Mouse (Mus musculus): ENCODE results near the gene Gm2a. TPM values are rescaled to one million over a fixed set of nuclear protein-coding genes. Genes with fewer than 3 reads are reported as not detected.

The Gm2a gene
- total RNA-seq, 1 experiment, result 11.7 TPM

DNA sequence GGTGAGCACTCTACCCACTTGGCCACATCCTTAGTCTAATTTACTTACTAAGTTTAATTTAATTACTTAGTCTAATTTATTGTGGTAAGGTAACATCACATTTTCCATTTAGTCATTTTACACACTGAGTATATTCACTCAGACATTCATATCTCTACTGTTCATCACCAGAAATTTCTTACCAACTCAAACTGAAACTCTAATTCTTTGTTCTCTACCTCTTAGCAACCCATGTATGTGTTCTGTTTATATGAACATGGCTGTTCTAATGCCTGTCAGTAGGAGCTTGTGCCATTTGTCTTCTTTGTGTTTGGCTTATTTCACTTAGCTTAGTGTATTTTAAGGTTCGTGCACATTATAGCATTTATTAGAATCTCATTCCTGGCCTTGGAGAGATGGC, 34.0 kb downstream of the Gm2a start:
- TF ChIP-seq ZNF384 (IDR thresholded peaks at IDR 0.05; ENCODE audit: low read depth, low read length) (no peak), HCFC1 (IDR thresholded peaks at IDR 0.05; ENCODE audit: borderline replicate concordance, insufficient read depth, low read length) (no peak), MAFK (IDR thresholded peaks at IDR 0.05; ENCODE audit: insufficient read depth, low read depth, low read length) (no peak), ZC3H11A (IDR thresholded peaks at IDR 0.05; ENCODE audit: borderline replicate concordance, low read depth, low read length) (no peak), CHD2 (IDR thresholded peaks at IDR 0.05; ENCODE audit: low read depth, low read length) (no peak)
- H3K27ac ChIP-seq (ENCODE audit: insufficient read depth, low read depth, low read length, poor library complexity, severe bottlenecking), result no peak overlapping the region
- no peak for DNase-seq (ENCODE audit: low read depth, low spot score)
- no peak overlapping the region for H3K4me3 ChIP-seq (ENCODE audit: insufficient read depth in 1 of 2, low read depth in 1 of 2, low read length in 2 of 2, poor library complexity in 1 of 2, severe bottlenecking in 1 of 2)
- H3K9me3 ChIP-seq (ENCODE audit: control insufficient read depth, insufficient read depth, low read depth, low read length), result no peaks in the 10 kb centered on the region
- peaks cover 14 to 22% of the 10 kb centered on the region in 2 experiments for H3K4me1 ChIP-seq (ENCODE audit: control insufficient read depth in 2 of 2, insufficient read depth in 2 of 2, low read length in 2 of 2, poor library complexity in 1 of 2)
- H3K9ac ChIP-seq (ENCODE audit: insufficient read depth, low read depth, low read length, poor library complexity, severe bottlenecking), result no peak overlapping the region
- H3K36me3 ChIP-seq (ENCODE audit: control insufficient read depth, insufficient read depth, low read length, poor library complexity, severe bottlenecking), result no peaks in the 10 kb centered on the region
- in situ Hi-C loops (cut with MboI; ENCODE audit: low sequenced_read_pairs in 2 of 2, unreplicated experiment in 2 of 2), result no loop called here

DNA sequence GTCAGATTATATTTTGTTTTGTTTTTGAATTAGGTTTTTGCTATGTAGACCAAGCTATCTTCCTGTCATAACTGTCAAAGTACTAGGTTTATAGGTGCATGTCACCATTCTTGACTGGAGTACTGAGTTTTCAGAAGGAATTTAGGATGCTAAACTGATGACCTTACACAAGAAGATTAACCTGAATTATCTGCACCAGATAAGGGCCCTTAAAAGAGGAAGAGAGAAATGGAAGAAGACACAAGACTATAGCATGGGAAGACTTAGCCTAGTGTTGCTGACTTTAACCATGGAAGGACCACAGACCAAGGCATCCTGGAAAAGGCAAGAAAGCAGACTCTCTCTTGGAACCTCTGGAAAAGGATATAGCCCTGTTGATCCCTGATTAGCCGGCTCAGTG, 35.3 kb downstream of the Gm2a start:
- in situ Hi-C loops (cut with MboI; ENCODE audit: low sequenced_read_pairs in 2 of 2, unreplicated experiment in 2 of 2), result no loop called here

DNA sequence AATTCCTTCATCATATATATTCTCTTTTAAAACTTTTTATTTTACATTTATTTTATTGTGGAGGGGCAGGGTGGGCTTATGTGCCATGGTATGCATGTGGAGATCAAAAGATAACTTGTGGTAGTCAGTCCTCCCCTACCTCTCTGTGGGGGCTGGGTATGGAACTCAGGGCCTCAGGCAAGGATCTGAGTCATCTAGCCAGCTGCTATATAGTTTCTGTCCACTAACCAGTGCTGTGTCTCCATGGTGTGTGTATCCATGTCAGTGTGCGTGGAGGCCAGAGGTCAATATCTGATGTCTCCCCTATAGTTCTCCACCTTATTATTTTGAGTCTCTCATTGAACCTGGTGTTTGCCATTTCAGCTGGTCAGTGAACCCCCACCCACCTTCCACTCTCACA, 36.5 kb downstream of the Gm2a start:
- no peaks in the 10 kb centered on the region for H3K9me3 ChIP-seq (ENCODE audit: control insufficient read depth, insufficient read depth, low read depth, low read length)
- in situ Hi-C loops (cut with MboI; ENCODE audit: low sequenced_read_pairs in 2 of 2, unreplicated experiment in 2 of 2), result no loop called here
- no peaks in the 10 kb centered on the region for H3K36me3 ChIP-seq (ENCODE audit: control insufficient read depth, insufficient read depth, low read length, poor library complexity, severe bottlenecking)
- H3K4me1 ChIP-seq (ENCODE audit: control insufficient read depth in 2 of 2, insufficient read depth in 2 of 2, low read length in 2 of 2, poor library complexity in 1 of 2), result peaks cover 14 to 23% of the 10 kb centered on the region in 2 experiments
- no peak for DNase-seq (ENCODE audit: low read depth, low spot score)
- TF ChIP-seq ZNF384 (IDR thresholded peaks at IDR 0.05; ENCODE audit: low read depth, low read length) (no peak), HCFC1 (IDR thresholded peaks at IDR 0.05; ENCODE audit: borderline replicate concordance, insufficient read depth, low read length) (no peak), CHD2 (IDR thresholded peaks at IDR 0.05; ENCODE audit: low read depth, low read length) (no peak), MAFK (IDR thresholded peaks at IDR 0.05; ENCODE audit: insufficient read depth, low read depth, low read length) (no peak), ZC3H11A (IDR thresholded peaks at IDR 0.05; ENCODE audit: borderline replicate concordance, low read depth, low read length) (no peak)
- H3K4me3 ChIP-seq (ENCODE audit: insufficient read depth in 1 of 2, low read depth in 1 of 2, low read length in 2 of 2, poor library complexity in 1 of 2, severe bottlenecking in 1 of 2), result no peak overlapping the region
- H3K9ac ChIP-seq (ENCODE audit: insufficient read depth, low read depth, low read length, poor library complexity, severe bottlenecking), result no peak overlapping the region
- no peak overlapping the region for H3K27ac ChIP-seq (ENCODE audit: insufficient read depth, low read depth, low read length, poor library complexity, severe bottlenecking)

More for the DNA sequence above, 35.3 kb downstream of the Gm2a start:
- Histone ChIP-seq H3K9ac (ENCODE audit: insufficient read depth, low read depth, low read length, poor library complexity, severe bottlenecking) (no peak overlapping the region), H3K4me1 (ENCODE audit: control insufficient read depth in 2 of 2, insufficient read depth in 2 of 2, low read length in 2 of 2, poor library complexity in 1 of 2) (peaks cover 14 to 25% of the 10 kb centered on the region in 2 experiments), H3K9me3 (ENCODE audit: control insufficient read depth, insufficient read depth, low read depth, low read length) (no peaks in the 10 kb centered on the region), H3K36me3 (ENCODE audit: control insufficient read depth, insufficient read depth, low read length, poor library complexity, severe bottlenecking) (no peaks in the 10 kb centered on the region), H3K4me3 (ENCODE audit: insufficient read depth in 1 of 2, low read depth in 1 of 2, low read length in 2 of 2, poor library complexity in 1 of 2, severe bottlenecking in 1 of 2) (no peak overlapping the region), H3K27ac (ENCODE audit: insufficient read depth, low read depth, low read length, poor library complexity, severe bottlenecking) (no peak overlapping the region)
- no peak for DNase-seq (ENCODE audit: low read depth, low spot score)
- no peak for TF ChIP-seq CHD2 (IDR thresholded peaks at IDR 0.05; ENCODE audit: low read depth, low read length)
- no peak for TF ChIP-seq ZC3H11A (IDR thresholded peaks at IDR 0.05; ENCODE audit: borderline replicate concordance, low read depth, low read length)

DNA sequence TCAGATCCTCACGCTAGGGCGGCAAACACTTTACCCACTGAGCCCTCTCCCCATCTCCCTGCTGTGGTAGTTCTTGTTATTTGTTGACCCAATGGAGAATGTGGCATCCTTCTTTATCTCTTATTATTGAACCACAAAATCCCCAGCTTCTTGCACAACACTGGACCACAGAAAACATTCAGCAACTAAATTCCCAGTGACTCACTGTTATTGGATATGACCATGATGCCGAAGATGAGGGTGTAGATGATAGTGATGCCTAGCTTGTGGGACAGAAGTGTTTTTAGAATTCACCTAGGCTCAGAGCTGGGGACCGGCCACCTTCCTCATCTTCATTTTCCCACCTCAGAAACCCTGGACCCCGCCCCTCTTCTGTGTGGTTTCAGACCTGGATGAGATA, 37.0 kb downstream of the Gm2a start:
- in situ Hi-C loops (cut with MboI; ENCODE audit: low sequenced_read_pairs in 2 of 2, unreplicated experiment in 2 of 2), result no loop called here
- no peak for TF ChIP-seq CHD2 (IDR thresholded peaks at IDR 0.05; ENCODE audit: low read depth, low read length)
- no peak for TF ChIP-seq MAFK (IDR thresholded peaks at IDR 0.05; ENCODE audit: insufficient read depth, low read depth, low read length)
- TF ChIP-seq ZNF384 (IDR thresholded peaks at IDR 0.05; ENCODE audit: low read depth, low read length), result no peak
- TF ChIP-seq HCFC1 (IDR thresholded peaks at IDR 0.05; ENCODE audit: borderline replicate concordance, insufficient read depth, low read length), result no peak
- no peak for TF ChIP-seq ZC3H11A (IDR thresholded peaks at IDR 0.05; ENCODE audit: borderline replicate concordance, low read depth, low read length)

More for the DNA sequence above, 37.0 kb downstream of the Gm2a start:
- Histone ChIP-seq H3K36me3 (ENCODE audit: control insufficient read depth, insufficient read depth, low read length, poor library complexity, severe bottlenecking) (no peaks in the 10 kb centered on the region), H3K4me3 (ENCODE audit: insufficient read depth in 1 of 2, low read depth in 1 of 2, low read length in 2 of 2, poor library complexity in 1 of 2, severe bottlenecking in 1 of 2) (no peak overlapping the region), H3K27ac (ENCODE audit: insufficient read depth, low read depth, low read length, poor library complexity, severe bottlenecking) (no peak overlapping the region), H3K9ac (ENCODE audit: insufficient read depth, low read depth, low read length, poor library complexity, severe bottlenecking) (no peak overlapping the region), H3K4me1 (ENCODE audit: control insufficient read depth in 2 of 2, insufficient read depth in 2 of 2, low read length in 2 of 2, poor library complexity in 1 of 2) (peaks cover 12 to 22% of the 10 kb centered on the region in 2 experiments), H3K9me3 (ENCODE audit: control insufficient read depth, insufficient read depth, low read depth, low read length) (no peaks in the 10 kb centered on the region)
- DNase-seq (ENCODE audit: low read depth, low spot score), result no peak
